13 mouse cellular contexts compared by ENCODE assay signal in genomic region chr9:25959082-25959481, GRCm38 (mm10).
A peak's percentile ranks its signal among the peaks of the same experiment; 100 is the strongest.
DNase-seq lines count a peak whose midpoint lies in the region; ATAC-seq and TF ChIP-seq lines count a peak whose summit lies in the region.
"Had no signal": no experiment of that assay in that cellular context is flagged by ENCODE, and none has a peak within 500 bp of the region (broad histone marks: within the 10 kb centered on the region; RNA-seq: fewer than 3 reads in every experiment).

No protein-coding gene starts in this region.

- no peak overlapping the region for H3K27ac ChIP-seq in forebrain, embryonic 14.5 days (ENCODE audit: low read depth, low read length)
- H3K27ac ChIP-seq in forebrain, embryonic 13.5 days, result no peak overlapping the region
- H3K27ac ChIP-seq in midbrain, postnatal 0 days (ENCODE audit: low read depth, low read length), result no peak overlapping the region
- H3K27ac ChIP-seq in midbrain, embryonic 11.5 days (ENCODE audit: low read depth, low read length), result no peak overlapping the region
- H3K27ac ChIP-seq: embryonic facial prominence, embryonic 12.5 days; forebrain, embryonic 12.5 days; liver, embryonic 13.5 days had no signal

- H3K27me3 ChIP-seq in forebrain, embryonic 14.5 days (replicated peaks; ENCODE audit: control insufficient read depth, insufficient read depth, low read length), result no peaks in the 10 kb centered on the region
- H3K27me3 ChIP-seq in forebrain, embryonic 13.5 days, result no peaks in the 10 kb centered on the region
- H3K27me3 ChIP-seq in midbrain, postnatal 0 days (ENCODE audit: insufficient read depth, low read length), result no peaks in the 10 kb centered on the region
- H3K27me3 ChIP-seq in midbrain, embryonic 11.5 days (ENCODE audit: control insufficient read depth, insufficient read depth, low read length), result no peaks in the 10 kb centered on the region
- H3K27me3 ChIP-seq: embryonic facial prominence, embryonic 12.5 days; forebrain, embryonic 12.5 days; liver, embryonic 13.5 days had no signal

- H3K9me3 ChIP-seq in forebrain, embryonic 14.5 days (replicated peaks; ENCODE audit: control insufficient read depth, low read length), result no peaks in the 10 kb centered on the region
- H3K9me3 ChIP-seq in forebrain, embryonic 13.5 days (replicated peaks), result no peaks in the 10 kb centered on the region; the same call in 1 of the 2 replicates
- H3K9me3 ChIP-seq in midbrain, postnatal 0 days (ENCODE audit: low read length), result peaks cover 4% of the 10 kb centered on the region; the same call in 1 of the 2 replicates
- H3K9me3 ChIP-seq in midbrain, embryonic 11.5 days (ENCODE audit: control insufficient read depth, low read length), result no peaks in the 10 kb centered on the region
- H3K9me3 ChIP-seq: embryonic facial prominence, embryonic 12.5 days; forebrain, embryonic 12.5 days; liver, embryonic 13.5 days had no signal

- H3K9ac ChIP-seq in forebrain, embryonic 14.5 days (ENCODE audit: low read length), result no peak overlapping the region
- no peak overlapping the region for H3K9ac ChIP-seq in forebrain, embryonic 13.5 days
- H3K9ac ChIP-seq in midbrain, postnatal 0 days (replicated peaks; ENCODE audit: low read length, poor library complexity, severe bottlenecking), result no peak overlapping the region
- no peak overlapping the region for H3K9ac ChIP-seq in midbrain, embryonic 11.5 days (ENCODE audit: low read length)
- H3K9ac ChIP-seq: embryonic facial prominence, embryonic 12.5 days; forebrain, embryonic 12.5 days; liver, embryonic 13.5 days had no signal

- H3K36me3 ChIP-seq in forebrain, embryonic 14.5 days (ENCODE audit: control insufficient read depth, insufficient read depth, low read length), result no peaks in the 10 kb centered on the region
- no peaks in the 10 kb centered on the region for H3K36me3 ChIP-seq in forebrain, embryonic 13.5 days (ENCODE audit: poor library complexity, severe bottlenecking)
- no peaks in the 10 kb centered on the region for H3K36me3 ChIP-seq in midbrain, postnatal 0 days (ENCODE audit: insufficient read depth, low read length)
- H3K36me3 ChIP-seq in midbrain, embryonic 11.5 days (ENCODE audit: control insufficient read depth, insufficient read depth, low read length), result no peaks in the 10 kb centered on the region
- H3K36me3 ChIP-seq: embryonic facial prominence, embryonic 12.5 days; forebrain, embryonic 12.5 days; liver, embryonic 13.5 days had no signal

- TF ChIP-seq CTCF in midbrain, postnatal 0 days (IDR thresholded peaks at IDR 0.05), result no peak

- ATAC-seq in forebrain, embryonic 14.5 days, result no peak
- no peak for ATAC-seq in forebrain, embryonic 13.5 days
- ATAC-seq in midbrain, postnatal 0 days (ENCODE audit: low FRiP score), result no peak
- no peak for ATAC-seq in midbrain, embryonic 11.5 days (ENCODE audit: low FRiP score)

- H3K4me2 ChIP-seq in forebrain, embryonic 14.5 days (ENCODE audit: low read length), result no peak overlapping the region
- no peak overlapping the region for H3K4me2 ChIP-seq in forebrain, embryonic 13.5 days
- H3K4me2 ChIP-seq in midbrain, postnatal 0 days (ENCODE audit: low read depth, low read length, poor library complexity, severe bottlenecking), result no peak overlapping the region
- no peak overlapping the region for H3K4me2 ChIP-seq in midbrain, embryonic 11.5 days
- H3K4me2 ChIP-seq: embryonic facial prominence, embryonic 12.5 days; forebrain, embryonic 12.5 days; liver, embryonic 13.5 days had no signal

- peak; percentile 74 for DNase-seq in forebrain, embryonic 14.5 days (ENCODE audit: low spot score)
- DNase-seq in midbrain, postnatal 0 days (ENCODE audit: low spot score), result peak; percentile 63
- no peak for DNase-seq in midbrain, embryonic 11.5 days (ENCODE audit: low spot score, missing footprints)
- peak; percentile 4 to 35 for DNase-seq in left cerebral cortex, adult 9 months (ENCODE audit: low spot score in 2 of 2)
- DNase-seq in embryo, embryonic 11 days, result no peak
- DNase-seq in kidney, postnatal 36 days, result no peak
- DNase-seq: heart, postnatal 4 days; kidney, adult 2 months; liver, embryonic 13.5 days; thymus, postnatal 14 days had no signal

- 93% methylated on average over 2 of the region's 2 CpGs for WGBS in forebrain, embryonic 14.5 days
- WGBS in forebrain, embryonic 13.5 days, result 94% methylated on average over 2 of the region's 2 CpGs
- WGBS in midbrain, postnatal 0 days, result 97% methylated on average over 2 of the region's 2 CpGs
- 91% methylated on average over 2 of the region's 2 CpGs for WGBS in midbrain, embryonic 11.5 days

- no peaks in the 10 kb centered on the region for H3K4me1 ChIP-seq in forebrain, embryonic 14.5 days (ENCODE audit: control insufficient read depth, insufficient read depth, low read length)
- H3K4me1 ChIP-seq in forebrain, embryonic 13.5 days, result no peaks in the 10 kb centered on the region
- H3K4me1 ChIP-seq in midbrain, postnatal 0 days (ENCODE audit: insufficient read depth, low read length), result no peaks in the 10 kb centered on the region
- no peaks in the 10 kb centered on the region for H3K4me1 ChIP-seq in midbrain, embryonic 11.5 days (ENCODE audit: control insufficient read depth, insufficient read depth, low read length)
- H3K4me1 ChIP-seq: embryonic facial prominence, embryonic 12.5 days; forebrain, embryonic 12.5 days; liver, embryonic 13.5 days had no signal

- no peak overlapping the region for H3K4me3 ChIP-seq in forebrain, embryonic 14.5 days (ENCODE audit: low read depth, low read length)
- no peak overlapping the region for H3K4me3 ChIP-seq in forebrain, embryonic 13.5 days
- H3K4me3 ChIP-seq in midbrain, postnatal 0 days (ENCODE audit: low read depth, low read length), result no peak overlapping the region
- no peak overlapping the region for H3K4me3 ChIP-seq in midbrain, embryonic 11.5 days (ENCODE audit: low read depth, low read length)
- H3K4me3 ChIP-seq: embryonic facial prominence, embryonic 12.5 days; forebrain, embryonic 12.5 days; liver, embryonic 13.5 days had no signal

Comparison
In these comparisons a context has a peak if more than half of its experiments do, and no peak if none do; other contexts are left out.
1. DNase-seq: peak in forebrain, embryonic 14.5 days (single experiment), midbrain, postnatal 0 days (single experiment) and left cerebral cortex, adult 9 months (2 of 2); none in midbrain, embryonic 11.5 days (single experiment), embryo, embryonic 11 days (single experiment) and kidney, postnatal 36 days (0 of 2).